Mouse (Mus musculus): ENCODE measurements around the gene Lsm8.
"Not testable (repeated sequence)": the region's sequence is repeated elsewhere in the genome, so short reads cannot be mapped to it uniquely, and the experiment has no call there.

Lsm8 gene

DNA sequence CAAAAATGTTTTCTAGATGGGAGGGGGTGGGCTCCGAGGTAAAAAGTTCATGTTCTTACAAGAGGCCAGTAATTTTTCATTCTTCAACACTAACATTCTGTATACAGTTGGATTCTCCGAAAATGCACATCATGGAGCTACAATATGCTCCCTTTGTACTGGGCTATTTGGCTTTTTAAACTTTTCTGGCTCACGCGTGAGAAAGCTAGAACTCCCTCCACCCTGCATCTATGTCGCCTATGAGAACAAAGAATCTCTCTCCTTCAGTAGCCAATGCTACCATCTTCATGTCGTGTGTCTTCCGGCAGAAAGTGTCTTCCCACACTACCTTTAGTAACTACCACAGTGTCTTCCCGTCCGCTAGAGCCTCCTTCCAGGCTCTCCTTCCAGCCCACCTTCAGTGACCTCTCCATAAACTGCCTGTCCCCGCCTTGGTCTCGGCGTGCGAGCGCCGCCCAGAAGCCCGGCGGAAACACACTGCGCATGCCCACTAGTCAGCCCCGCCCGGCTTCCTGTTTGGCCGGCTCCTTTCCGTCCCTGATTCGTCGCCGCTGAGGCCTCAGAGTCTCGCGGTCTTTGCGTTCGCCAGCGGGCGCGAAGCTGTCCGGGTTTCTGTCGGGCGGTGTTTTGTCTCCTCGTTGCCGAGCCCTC is at the start of gene Lsm8:
Gene Lsm8, plus strand, starts transcription at position 529 of the 651 bp plus-strand sequence.
- peak; percentile 98 for DNase-seq

DNA sequence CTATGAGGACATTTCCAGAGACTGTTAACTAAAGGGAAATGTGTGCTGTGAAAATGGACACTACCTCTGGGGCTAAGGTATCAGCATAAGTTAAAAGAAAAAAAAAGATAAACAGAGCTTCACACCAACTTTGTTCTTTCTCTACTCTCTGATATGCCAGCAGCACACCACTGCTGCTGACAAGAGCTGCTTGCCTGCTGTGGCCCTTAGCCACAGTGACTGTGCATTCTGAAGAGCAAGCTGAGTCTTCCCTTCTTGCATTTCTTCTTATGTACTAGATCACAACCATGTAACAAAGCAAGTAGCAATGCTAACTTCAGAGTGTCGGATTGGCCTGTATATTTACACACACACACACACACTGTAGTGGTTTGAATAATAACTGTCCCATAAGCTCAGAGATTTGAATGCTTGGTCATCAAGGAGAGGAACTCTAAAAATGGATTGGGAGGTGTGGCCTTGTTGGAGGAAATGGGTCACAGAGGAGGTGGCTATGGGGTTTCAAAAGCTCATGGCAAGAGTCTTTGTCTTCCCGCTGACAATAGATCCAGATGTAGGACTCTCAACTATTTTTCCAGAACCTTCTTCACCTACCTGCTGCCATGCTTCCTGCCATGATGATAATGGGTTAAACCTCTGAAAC is 47.4 kb upstream of the Lsm8 start:
- no peak for DNase-seq

GRCm38 (mm10) chr6:18812623-18813022 is 35.8 kb upstream of the Lsm8 start:
- no peak for DNase-seq

- DNase-seq, result no peak
Observed at GRCm38 (mm10) chr6:18815606-18816005, 32.8 kb upstream of the Lsm8 start.

DNA sequence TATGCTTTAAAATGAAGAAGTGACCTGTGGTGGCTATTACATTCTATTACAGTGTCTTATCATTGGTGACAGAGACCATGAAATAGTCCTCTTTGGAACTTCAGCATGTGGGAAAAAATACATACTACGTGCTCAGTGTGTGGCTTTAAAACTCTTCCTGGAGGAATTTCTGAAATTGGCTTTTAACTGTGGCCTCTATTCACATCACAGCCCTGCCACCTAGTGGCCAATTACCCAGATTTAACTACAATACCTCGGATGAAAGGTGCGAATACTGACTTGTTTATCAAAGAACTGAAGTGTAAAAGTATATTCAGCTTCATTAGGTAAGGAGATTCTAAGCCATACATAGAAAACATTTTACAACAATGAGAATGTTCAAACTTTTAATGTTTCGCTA is 29.0 kb upstream of the Lsm8 start:
- peak; percentile 69 for DNase-seq

DNA sequence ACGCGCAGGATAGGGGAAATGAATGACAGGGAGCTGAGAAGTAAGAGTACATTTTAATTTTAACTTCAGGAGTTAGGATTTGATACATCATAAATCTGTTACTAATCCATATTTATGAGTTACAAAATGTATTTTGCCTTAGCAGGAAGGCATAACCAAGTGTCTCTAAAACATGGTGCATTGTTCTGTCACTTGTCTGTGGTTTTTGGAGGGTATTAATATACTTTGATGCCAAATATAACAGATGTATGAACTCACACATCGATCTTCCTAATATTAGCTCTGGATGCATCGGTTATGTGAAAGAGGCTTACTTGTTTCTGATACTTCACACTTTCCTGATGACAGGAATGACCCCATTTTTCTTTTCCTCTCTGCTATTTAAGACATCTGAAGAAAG is 28.1 kb upstream of the Lsm8 start:
- DNase-seq, result no peak

DNA sequence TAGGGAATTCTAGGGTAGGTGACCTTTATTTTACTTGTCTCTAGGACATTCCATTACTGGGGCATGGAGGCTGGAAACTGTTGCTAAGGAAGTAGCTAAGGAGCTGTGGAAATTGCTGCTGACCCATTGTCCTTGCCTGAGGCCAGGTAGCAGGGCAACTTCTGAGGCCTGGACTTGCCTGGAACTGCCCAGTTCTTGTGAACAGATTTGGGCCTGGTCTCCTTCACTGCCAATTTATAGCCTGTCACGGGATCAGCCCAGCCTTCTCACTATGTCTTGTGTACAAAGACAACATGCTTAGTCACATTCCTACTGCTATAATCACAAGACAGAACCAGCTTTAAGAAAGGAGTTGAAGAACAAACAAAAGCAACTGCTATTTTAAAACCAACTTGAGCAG is 25.6 kb upstream of the Lsm8 start:
- DNase-seq, result no peak

GRCm38 (mm10) chr6:18832958-18833357 is 15.4 kb upstream of the Lsm8 start:
- no peak for DNase-seq

GRCm38 (mm10) chr6:18844529-18844928 is 3.9 kb upstream of the Lsm8 start:
- DNase-seq, result not testable (repeated sequence)

- DNase-seq, result not testable (repeated sequence)
Observed at GRCm38 (mm10) chr6:18845571-18845970, 2.8 kb upstream of the Lsm8 start.

- DNase-seq, result no peak
Observed at GRCm38 (mm10) chr6:18848702-18849061, 303 bp downstream of the Lsm8 start.

DNA sequence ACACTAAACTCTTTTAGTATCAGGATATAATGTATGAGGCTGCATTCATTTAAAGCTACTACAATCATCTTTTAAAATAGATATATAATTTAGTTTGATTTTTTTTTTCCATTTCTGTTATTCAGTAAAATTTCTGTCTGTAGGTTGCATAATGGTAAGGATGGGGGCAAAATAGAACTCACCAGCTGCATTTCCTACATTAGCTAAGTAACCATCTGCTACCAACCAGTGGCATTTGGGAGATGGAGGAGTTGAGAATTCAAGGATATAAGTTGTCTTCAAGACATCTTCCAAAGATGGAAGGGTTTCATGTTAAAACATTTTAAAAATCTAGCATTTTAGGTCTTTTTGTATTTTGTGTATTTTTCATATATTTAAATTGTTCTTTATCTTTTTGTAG is 6.9 kb downstream of the Lsm8 start:
- DNase-seq, result no peak

- no peak for DNase-seq
Observed at GRCm38 (mm10) chr6:18856487-18857078, 8.2 kb downstream of the Lsm8 start.

GRCm38 (mm10) chr6:18866018-18866417 is 17.6 kb downstream of the Lsm8 start, which contains the start of gene Ankrd7:
Gene Ankrd7, plus strand, starts transcription at chr6:18866318.
- no peak for DNase-seq

DNA sequence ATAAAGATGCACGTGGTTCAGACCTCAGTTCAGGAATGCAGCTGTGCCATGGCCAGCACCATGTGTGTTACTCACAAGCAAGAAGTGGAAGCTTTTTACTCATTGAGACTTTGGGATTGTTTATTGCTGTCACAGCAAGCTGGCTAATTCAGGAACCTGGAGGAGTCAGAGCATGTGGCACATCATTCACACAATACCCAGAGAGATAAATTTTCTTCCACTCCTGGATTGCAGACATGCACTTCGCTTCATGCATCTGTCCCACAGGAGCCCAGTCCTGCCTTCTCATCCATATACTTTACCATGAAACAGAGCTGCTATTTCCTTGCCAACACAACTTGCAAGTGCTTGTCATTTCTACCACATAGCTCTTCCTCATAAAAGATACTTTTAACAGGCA is 40.7 kb downstream of the Lsm8 start:
- no peak for DNase-seq

DNA sequence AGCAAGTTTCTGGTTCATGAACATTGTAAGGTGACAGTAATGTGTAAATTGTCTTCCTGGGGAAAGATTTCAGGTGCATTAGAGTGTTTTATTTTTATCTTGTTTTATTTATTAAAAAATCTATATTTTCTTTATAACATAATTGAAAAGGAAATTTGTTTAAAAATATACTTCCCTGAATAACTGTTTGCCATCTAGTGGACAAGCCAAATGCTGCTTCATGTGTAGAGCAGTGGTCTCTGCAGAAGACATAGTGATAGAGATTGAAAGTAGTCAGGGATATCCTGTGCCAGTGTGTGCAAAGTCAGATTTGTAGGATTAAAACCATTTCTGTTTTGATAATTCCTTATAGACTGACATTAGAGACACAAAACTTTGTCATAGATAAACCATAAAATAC is 45.8 kb downstream of the Lsm8 start:
- DNase-seq, result no peak
